Mouse (Mus musculus) CD4-positive naive resting alpha-beta T cell, adult 76 days (primary cell): ENCODE measurements around the gene Cast. TPM values are rescaled to one million over a fixed set of nuclear protein-coding genes. Genes with fewer than 3 reads are reported as not detected.

Source experiments
- total RNA-seq: library from RNA; stranded (reverse); gene quantifications from one replicate; pipeline ENCODE4 v1.2.4, GENCODE M21; 2023

The Cast gene
- total RNA-seq: 222 TPM

GRCm38 (mm10) chr13:74808152-74808929, at the start of gene Cast:
TSS of gene Cast (minus strand) at chr13:74808810.

Other genes starting within 250 kb of the Cast start
- gene Erap1, start 169.2 kb downstream of the Cast start, total RNA-seq: 84.7 TPM